Mouse (Mus musculus) left cerebral cortex, postnatal 10 days (tissue): ENCODE measurements around the gene Trim46. TPM values are rescaled to one million over a fixed set of nuclear protein-coding genes. Genes with fewer than 3 reads are reported as not detected.
A peak's percentile ranks its signal among the peaks of the same experiment; 100 is the strongest.

Experiments used
- DNase-seq, 2 experiments: peaks; one replicate each; pipeline ENCODE4 v3.0.0; 2021 to 2022; ENCODE audit warnings: low spot score in 2 of 2, mixed read lengths in 1 of 2; ENCODE audit errors: extremely low spot score in 1 of 2
- intact Hi-C: fragments of 180-260 bp; cut with DNase I; formaldehyde crosslinking; loops from one replicate; pipeline ENCODE4 v1.15.1; 2025
- total RNA-seq, 2 experiments: library from RNA; stranded (reverse); gene quantifications; 2 replicates each; pipeline ENCODE4 v1.2.3; 2021

The Trim46 gene
- total RNA-seq, 2 experiments from 2014 or later = 112 to 118 TPM

DNA sequence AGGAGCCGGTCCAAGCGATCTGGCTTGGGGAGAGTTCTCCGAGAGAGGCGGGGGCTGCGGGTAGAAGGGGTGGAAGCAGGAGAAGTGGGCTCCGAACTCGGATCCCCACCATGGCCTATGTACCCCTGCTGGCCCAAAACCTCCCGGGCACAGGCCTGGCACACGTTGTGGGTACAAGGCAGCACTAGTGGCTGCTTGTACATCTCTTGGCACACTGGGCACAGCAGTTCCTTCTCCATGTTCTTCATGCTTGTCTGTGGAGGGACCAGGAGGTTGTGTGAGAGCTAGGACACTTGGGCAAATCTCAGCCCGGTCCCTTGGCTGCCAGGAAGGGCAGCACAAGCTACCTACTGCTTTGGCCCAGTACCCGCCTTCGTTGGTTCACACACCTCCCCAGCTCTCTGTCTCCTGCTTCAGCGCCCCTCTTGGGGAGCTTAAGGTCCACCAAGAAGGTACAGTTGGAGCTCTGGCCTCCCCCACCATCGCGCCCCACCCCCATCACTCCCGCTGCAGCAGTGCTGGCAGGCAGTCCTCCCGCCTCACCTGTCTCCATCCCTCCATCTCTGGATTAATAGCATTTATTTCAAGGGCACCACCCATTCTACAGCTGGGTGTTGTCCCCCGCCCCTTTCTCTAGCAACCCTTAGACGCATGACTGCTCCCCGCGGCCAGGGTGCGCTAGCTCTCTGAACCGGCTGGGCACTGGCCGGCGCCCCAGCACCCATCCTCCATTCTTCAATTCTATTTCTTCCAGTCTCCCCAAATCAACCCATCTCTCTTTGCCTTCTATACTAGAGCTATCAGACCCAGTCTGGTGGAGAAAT is 1.7 kb downstream of the Trim46 start:
- DNase-seq = peak in 1 of 2 experiments; percentile 74
- intact Hi-C loops = no loop called here

DNA sequence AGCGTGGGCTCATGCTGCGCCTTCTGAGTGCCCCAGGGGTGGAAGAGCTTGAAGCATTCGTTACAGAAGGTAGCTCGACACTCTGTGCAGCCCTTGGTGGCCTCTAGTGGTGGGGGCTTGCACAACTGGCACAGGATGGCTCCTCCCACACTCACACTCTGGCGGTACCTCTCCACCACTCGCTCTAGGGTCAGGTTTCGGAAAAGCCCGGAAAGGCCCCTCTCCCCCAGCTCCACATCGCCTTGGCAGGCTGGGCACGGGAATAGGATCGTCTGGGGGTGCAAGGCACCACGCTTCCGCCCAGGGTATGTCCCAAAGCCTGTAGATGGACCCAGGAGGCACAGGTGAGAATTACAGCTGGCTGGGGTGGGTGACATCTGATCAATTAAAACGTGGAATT is 2.5 kb downstream of the Trim46 start:
- peak in 1 of 2 experiments; percentile 69 for DNase-seq
- intact Hi-C loops = no loop called here

DNA sequence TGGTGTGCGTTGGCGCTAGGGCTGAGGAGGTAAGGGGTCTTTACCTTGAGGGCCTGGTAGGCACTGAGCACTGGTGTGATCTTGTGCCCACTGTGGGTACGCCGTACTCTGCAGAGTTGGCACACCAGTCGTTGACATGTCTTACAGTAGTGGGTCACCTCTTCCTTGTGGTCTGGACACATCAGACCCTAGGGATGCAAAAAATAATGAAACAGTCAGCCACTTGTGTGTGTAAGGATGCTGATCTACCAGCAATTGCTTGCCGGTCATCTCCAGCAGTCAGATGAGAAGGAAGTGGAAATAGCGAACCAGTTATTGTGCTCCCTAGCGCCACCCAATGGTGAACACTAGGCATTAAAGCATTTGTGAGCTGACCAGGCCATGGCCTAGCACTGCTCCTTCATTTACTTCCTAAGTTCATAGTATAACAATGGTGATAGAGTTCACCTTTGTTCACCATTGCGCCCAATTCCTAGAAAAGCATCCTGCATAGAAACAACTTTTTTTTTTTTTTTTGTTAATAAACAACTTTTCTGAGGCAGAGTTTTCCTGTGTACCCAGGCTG is 3.7 kb downstream of the Trim46 start:
- DNase-seq = peak in 1 of 2 experiments; percentile 78

DNA sequence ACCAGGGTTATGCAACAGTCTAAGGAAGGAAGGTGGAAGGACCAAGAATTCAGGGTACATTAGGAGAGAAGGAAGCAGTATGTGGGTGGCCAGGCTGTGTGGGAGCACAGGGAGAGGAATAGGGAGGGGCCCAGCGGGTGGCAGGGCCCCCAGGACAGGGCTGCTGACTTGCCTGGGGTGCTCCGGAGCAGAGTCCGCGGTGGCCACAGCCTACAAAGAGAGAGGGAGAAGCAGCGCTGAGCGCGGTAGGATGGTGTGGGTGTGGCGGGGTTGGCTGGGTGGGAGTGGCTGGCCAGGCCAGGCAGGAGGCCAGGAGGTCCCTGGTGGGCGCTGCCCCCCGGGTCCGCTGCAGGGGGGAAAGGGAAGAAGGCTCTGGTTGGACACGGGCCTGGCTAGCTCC is 7.6 kb downstream of the Trim46 start:
- DNase-seq = no peak
- intact Hi-C loops = no loop called here

More for the DNA sequence above, 3.7 kb downstream of the Trim46 start:
- intact Hi-C loops = no loop called here

DNA sequence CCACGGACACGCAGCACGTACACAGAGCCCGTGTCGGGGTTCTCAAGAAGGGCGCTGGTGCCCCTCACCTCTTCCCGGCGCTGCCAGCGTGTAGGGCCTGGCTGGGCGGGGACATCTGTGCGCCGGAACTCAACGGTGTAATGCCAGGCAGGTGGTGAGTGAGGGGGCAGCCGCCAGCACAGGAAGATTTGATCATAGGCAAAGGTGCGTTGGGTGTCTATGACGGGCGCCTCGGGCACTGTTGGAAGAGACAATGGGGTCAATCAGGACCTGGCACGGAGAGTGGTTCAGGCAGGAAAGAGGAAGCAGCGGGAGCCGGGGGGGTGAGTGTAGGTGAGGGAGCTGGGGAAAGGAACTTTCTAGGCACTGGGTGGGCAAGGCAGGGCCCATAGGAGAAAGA is 8.4 kb downstream of the Trim46 start:
- intact Hi-C loops = no loop called here
- no peak for DNase-seq

DNA sequence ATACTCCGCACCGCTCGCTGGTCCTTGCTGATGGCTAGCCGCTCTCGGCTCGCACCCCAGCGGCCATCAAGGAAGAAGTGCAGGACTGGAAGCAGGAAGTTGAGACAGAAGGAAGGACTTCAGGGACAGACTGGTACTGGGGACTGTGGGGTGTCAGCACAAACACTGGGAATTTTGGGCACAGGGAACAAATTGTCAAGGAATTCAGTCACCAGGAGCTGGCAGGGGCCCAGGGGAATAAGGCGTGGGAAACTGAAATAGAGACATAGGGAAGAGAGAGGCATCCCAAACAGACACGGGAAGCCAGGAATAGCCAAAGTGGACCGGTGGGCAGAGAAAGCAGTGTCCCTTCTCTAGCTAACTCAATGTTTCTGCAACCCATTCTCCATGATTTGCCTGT is 9.6 kb downstream of the Trim46 start:
- intact Hi-C loops = no loop called here
- DNase-seq = no peak

DNA sequence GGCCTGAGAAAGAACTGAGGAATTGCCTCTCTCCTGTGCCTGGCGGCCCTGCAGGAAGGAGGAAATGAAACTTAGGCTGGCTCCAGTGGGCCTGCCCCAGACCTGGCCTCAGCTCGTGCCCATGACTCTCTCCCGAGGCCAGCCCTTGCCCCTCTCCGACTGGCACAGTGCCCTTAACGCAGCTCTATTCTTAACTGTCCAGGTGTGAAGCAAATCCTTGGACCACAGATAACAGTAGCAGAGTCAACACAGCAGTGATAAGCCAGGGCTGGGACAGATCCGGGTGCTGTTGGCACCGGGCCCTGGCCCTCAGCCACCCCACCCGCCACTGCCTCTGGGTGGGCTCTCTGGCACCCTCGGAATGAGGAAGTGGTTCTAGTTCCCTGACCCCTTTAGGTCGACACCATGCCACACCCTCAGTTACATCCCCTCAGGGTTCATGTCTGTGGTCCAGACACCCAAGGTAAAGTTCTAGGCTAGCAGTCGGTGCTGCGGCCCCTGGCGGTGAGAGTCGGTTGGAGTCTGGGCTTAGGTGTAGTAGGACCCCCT is 12.5 kb downstream of the Trim46 start:
- DNase-seq = peak in 1 of 2 experiments; percentile 49
- intact Hi-C loops = no loop called here

DNA sequence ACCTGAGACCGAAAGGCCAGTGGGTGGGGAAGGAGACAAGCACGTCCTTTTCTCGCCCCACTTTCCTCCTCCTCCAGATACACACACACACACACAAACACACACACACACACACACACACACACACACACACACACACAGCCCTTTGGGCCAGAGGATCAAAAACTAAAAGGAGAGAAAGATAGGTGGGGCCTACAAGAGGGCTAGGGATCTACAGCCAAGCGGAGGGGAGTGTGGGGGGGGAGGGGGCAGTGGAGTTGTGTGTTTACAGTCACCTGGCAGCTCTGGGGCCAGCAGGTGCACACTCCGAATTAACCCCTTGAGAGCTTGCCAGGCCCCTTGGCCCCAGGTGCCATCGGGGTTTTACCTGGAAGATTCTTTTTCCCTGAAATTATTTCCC is 13.5 kb downstream of the Trim46 start:
- DNase-seq = peak in 1 of 2 experiments; percentile 37
- intact Hi-C loops = no loop called here

DNA sequence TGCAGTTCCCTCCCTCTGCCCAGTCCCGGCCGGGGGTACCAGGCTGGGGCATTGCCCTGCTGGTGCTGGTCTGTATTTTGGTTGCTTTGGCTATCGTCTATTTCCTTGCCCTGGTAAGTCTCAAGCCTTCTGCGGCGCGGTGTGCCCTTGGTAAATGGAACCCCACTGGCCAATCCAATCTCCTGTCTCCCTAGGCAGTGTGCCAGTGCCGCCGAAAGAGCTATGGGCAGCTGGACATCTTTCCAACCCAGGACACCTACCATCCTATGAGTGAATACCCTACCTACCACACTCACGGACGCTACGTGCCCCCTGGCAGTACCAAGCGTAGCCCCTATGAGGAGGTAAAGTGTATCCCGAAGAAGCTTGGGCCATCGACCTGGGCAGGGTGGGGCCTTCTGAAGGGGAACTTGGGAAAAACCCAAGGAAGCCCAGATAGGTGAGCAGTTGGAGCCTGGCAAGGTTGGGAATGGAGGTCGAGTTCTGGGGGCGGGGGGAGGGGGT is 14.3 kb downstream of the Trim46 start:
- intact Hi-C loops = no loop called here
- peak in 1 of 2 experiments; percentile 45 for DNase-seq

DNA sequence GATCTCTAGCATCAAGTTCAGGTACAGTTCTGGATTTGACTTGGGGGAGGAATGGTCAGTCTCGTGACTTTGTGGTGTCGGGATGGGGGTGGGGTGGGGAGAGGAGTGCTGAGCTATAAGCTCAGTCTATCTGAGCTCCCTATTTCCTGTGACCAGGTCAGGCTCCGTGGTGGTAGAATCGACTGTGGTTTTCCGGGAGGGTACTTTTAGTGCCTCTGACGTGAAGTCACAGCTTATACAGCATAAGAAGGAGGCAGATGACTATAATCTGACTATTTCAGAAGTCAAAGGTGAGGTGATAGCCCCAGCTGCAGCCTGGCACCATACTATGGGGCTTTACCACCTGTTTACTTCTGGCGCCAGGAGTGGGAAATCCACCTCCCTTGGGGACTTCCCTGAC is 14.8 kb downstream of the Trim46 start:
- intact Hi-C loops = no loop called here
- no peak for DNase-seq

DNA sequence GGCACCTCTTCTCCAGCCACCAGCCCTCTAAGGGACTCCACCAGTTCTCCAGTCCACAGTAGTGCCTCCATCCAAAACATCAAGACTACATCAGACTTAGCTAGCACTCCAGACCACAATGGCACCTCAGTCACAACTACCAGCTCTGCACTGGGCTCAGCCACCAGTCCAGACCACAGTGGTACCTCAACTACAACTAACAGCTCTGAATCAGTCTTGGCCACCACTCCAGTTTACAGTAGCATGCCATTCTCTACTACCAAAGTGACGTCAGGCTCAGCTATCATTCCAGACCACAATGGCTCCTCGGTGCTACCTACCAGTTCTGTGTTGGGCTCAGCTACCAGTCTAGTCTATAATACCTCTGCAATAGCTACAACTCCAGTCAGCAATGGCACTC is 15.5 kb downstream of the Trim46 start:
- intact Hi-C loops = no loop called here
- no peak for DNase-seq

DNA sequence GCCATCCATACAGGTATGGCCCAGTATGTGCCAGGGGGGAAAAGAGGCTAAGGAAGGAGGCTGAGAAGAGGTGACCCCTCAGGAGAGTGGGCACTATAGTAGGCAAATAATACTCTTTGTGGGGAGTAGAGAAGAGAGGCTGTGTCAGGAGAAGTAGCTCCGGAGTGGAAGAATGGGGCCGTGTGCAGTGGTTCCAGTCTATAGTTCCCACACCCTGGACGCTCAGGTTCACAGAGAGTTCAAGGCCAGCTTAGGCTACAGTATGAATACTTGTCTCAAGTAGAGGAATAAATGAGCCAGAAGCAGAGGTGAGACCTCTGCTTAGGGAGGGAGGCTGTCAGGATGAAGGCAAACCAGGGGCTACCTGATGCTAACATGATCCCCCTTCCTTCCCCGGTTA is 16.8 kb downstream of the Trim46 start:
- intact Hi-C loops = no loop called here
- DNase-seq = no peak

DNA sequence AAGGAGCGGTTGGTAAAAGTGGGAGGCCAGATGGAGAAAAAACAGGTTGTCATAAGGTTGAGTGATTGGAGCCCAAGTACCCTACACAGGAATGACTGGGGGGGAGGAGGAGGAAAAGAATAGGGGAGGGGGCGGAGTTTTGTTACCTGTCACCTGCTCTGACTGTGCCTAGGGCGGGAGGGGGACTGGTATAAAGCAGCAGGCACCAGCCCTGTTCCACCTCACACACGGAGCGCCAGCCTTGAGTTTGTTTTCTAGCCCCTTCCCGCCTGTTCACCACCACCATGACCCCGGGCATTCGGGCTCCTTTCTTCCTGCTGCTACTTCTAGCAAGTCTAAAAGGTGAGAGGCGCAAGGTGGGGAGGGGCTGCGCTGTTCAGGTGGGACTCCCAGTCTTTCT is 17.3 kb downstream of the Trim46 start, which contains the start of gene Muc1:
Muc1 (plus strand) TSS at position 222 of the 400 bp plus-strand sequence.
- peak in 1 of 2 experiments; percentile 27 for DNase-seq
- intact Hi-C loops = no loop called here

DNA sequence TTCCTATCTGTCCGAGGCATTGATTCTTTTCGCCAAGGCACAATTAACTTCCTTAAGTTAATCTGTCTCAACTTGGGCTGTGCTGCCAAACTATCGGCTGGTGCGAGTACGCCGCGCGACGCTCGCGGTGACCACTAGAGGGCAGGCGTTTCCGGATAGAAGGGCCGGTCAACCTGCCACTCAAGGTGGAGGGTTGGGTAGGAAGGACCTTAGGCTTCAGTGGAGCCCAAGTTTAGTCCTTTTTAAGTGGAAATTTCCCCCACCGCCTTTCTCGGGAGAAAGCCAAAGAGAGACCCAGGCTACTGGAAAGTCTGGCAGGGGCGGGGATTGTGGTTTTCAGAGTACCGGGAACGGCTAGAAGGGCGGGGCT is 17.9 kb downstream of the Trim46 start:
- intact Hi-C loops = no loop called here
- DNase-seq = peak; percentile 69 to 87

DNA sequence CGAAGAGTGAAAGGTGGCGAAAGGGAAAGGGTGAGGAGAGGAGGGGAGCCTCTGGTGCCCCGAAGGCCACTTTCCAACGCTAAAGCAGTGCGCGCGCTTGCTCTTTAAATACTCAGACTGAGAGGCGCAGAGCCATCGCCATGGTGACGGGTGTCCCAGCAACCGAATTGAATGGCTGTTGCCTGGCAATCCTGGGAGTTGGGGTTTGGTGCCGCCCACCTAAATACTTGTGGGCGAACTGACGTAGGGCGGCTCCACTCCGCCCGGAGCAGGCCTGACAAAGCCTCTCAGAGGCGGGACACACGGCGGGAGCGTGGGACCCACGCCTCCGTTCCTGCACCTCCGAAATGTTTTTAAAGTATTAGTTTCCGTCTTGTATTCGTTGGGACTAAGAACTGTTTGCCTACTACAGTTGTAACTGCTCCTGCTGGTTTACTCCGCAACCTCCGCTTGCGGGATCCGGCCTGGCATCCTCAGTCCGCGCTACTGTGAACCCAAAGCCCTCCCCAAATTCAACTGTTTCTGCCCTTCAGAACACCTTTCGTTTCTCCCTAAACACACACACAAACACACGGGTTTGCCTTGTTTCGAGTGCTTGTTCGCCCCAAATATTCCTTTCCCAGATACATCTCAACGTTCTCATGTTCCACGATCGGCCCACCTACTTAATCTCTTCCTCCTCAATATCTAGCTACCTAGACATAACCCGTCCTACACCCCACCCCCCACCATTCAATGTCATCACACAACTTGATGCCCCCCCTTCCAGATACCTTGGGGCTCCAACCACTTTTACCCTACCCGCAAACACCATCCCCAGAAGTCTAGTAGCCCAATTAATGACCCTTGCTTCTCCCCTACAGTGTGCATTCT is 18.6 kb downstream of the Trim46 start:
- DNase-seq = peak; percentile 94
- intact Hi-C loops = no loop called here

DNA sequence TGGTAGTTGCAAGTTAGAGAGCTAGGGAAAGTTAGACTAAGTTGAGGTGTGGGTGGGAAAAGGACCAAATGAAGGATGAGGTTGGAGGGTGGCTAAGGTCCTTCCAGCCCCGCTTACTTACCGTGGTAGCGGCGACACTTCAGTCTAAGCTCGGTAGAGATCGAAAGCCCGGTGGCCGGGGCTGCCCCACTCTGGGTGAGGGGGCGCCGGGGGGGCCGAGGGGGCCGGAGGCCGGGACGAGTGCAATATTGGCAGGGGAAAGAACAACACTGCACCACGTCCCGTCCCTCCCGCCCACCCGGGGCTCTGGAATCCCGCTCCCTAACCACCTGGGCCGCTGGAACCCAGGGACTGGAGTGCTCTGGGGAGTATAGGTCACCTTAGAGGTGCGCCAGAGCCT is 19.2 kb downstream of the Trim46 start, which contains the start of gene Mtx1:
Mtx1 (minus strand) TSS at position 189 of the 400 bp plus-strand sequence.
- DNase-seq = peak in 1 of 2 experiments; percentile 55
- intact Hi-C loops = no loop called here

DNA sequence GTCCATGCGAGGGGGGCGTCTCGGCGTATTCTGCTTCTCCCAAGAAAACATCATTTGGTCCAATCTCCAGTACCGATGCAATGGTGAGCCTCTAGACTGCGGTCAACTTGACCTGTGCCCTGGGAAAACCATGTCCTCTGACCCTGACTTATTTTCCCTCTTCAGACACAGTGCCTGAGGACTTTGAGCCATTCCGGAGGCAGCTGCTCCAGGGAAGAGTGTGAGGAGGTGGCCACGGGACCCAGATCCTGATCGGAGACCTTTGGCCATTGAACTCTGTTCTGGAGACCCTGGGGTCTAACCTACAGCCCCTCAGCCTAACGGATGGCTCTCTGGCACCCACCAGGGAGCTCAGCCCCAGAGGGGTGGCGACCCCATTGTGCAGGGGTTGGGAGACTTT is 19.7 kb downstream of the Trim46 start:
- peak in 1 of 2 experiments; percentile 25 for DNase-seq
- intact Hi-C loops = no loop called here

DNA sequence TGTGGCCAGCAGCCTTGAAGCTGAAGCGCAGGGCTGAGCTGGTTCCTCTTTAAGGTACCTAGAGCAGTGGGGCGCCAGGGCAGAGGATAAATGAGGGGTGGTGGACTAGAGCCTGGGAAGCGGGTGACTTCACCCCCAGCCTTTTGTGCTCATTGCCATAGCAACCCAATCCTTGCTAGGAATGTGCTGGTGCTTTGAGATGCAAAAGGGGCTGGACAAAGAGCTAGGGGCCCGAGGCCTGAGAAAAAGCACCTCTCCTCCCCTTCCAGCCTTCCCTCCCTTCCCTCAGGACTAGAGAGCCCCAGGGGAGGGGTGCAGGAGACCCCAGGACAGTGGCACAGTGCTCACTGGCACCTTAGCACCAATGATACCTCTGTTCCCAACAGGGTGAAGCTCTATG is 20.2 kb downstream of the Trim46 start:
- intact Hi-C loops = no loop called here
- peak; percentile 39 to 69 for DNase-seq

DNA sequence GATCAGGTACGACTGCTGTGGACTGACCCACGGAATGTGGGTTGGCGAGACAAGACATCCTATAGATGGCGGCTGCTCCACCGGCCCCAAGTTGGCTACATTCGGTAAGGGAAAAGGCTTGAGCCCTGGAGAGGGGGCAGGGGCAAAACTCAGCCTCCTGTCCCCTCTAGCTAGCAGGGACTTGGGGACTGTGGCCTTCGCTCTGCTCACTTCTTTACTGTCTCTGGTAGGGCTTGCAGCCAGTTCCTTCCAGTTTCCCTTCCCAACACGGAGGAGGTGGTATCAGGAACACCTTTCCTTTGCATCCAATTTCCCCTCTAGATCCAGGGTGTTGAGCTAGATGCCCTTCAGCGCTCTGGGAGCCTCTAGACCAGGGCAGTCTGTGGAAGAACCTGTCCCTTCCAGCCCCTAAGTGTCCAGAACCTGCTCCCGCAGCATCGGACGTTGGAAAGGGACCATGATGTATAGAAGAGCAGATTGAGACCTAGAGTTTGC is 20.7 kb downstream of the Trim46 start:
- DNase-seq = peak in 1 of 2 experiments; percentile 17
- intact Hi-C loops = no loop called here
